ENCODE assay signal across 28 mouse cellular contexts in genomic region chr17:63421864-63422263, GRCm38 (mm10).
DNase-seq lines count a peak whose midpoint lies in the region; ATAC-seq and TF ChIP-seq lines count a peak whose summit lies in the region.
"Had no signal": no experiment of that assay in that cellular context is flagged by ENCODE, and none has a peak within 500 bp of the region (broad histone marks: within the 10 kb centered on the region; RNA-seq: fewer than 3 reads in every experiment).

No protein-coding gene starts in this region.

- ATAC-seq in lung, embryonic 14.5 days (ENCODE audit: insufficient read depth) = no peak
- peak; percentile 90 for ATAC-seq in megakaryocyte progenitor cell, adult 5-6 weeks (replicated peaks; ENCODE audit: poor library complexity)
- ATAC-seq: forebrain, embryonic 13.5 days; hindbrain, postnatal 0 days; intestine, embryonic 15.5 days; lung, postnatal 0 days; midbrain, embryonic 16.5 days had no signal

- no peak overlapping the region for H3K4me3 ChIP-seq in lung, embryonic 14.5 days (ENCODE audit: low read depth, low read length)
- no peak overlapping the region for H3K4me3 ChIP-seq in bone marrow macrophage, adult 2 months (ENCODE audit: insufficient read depth, low read length)
- no peak overlapping the region for H3K4me3 ChIP-seq in heart, adult 2 months
- H3K4me3 ChIP-seq: forebrain, embryonic 13.5 days; intestine, embryonic 15.5 days; left cerebral cortex, adult 2 months; limb, embryonic 12.5 days; myocyte; neural tube, embryonic 12.5 days; stomach, embryonic 15.5 days had no signal

- 71% methylated on average over 2 of the region's 2 CpGs for WGBS in lung, embryonic 14.5 days
- 68% methylated on average over 2 of the region's 2 CpGs for WGBS in heart, adult 2 months

- no peak for TF ChIP-seq POLR2A in bone marrow macrophage, adult 2 months (IDR thresholded peaks at IDR 0.05; ENCODE audit: borderline replicate concordance, low read depth, low read length)
- no peak for TF ChIP-seq POLR2A in heart, adult 2 months (IDR thresholded peaks at IDR 0.05; ENCODE audit: insufficient read depth, low read depth, low read length)

- no peak for TF ChIP-seq EP300 in heart, adult 2 months (IDR thresholded peaks at IDR 0.05; ENCODE audit: insufficient read depth, low read depth, low read length)

- intact Hi-C loops in heart, adult 2 months (cut with DNase I) = no loop called here

- TF ChIP-seq CTCF in lung, embryonic 14.5 days (IDR thresholded peaks at IDR 0.05; ENCODE audit: low read depth) = no peak
- TF ChIP-seq CTCF in bone marrow macrophage, adult 2 months (IDR thresholded peaks at IDR 0.05; ENCODE audit: low read depth, low read length) = no peak
- TF ChIP-seq CTCF in heart, adult 2 months (IDR thresholded peaks at IDR 0.05) = no peak

- H3K27me3 ChIP-seq in lung, embryonic 14.5 days (ENCODE audit: insufficient read depth, low read length) = no peaks in the 10 kb centered on the region
- no peaks in the 10 kb centered on the region for H3K27me3 ChIP-seq in heart, adult 2 months (ENCODE audit: control insufficient read depth, insufficient read depth, low read length)
- H3K27me3 ChIP-seq: forebrain, embryonic 13.5 days; intestine, embryonic 15.5 days; limb, embryonic 12.5 days; neural tube, embryonic 12.5 days; stomach, embryonic 15.5 days had no signal

- H3K79me2 ChIP-seq in heart, adult 2 months (replicated peaks; ENCODE audit: control insufficient read depth, insufficient read depth, low read length) = peaks cover 1% of the 10 kb centered on the region; the same call in 1 of the 2 replicates

- DNase-seq in lung, embryonic 14.5 days = peak; percentile 43
- no peak for DNase-seq in lung, adult 18-20 months
- DNase-seq in B cell, adult 2 months = peak; percentile 21 to 24
- no peak for DNase-seq in thymus, postnatal 10 days (ENCODE audit: low spot score in 2 of 2)
- no peak for DNase-seq in ovary, postnatal 14 days (ENCODE audit: low spot score)
- no peak for DNase-seq in heart, adult 2 months
- DNase-seq: adrenal gland, postnatal 25 days; cerebellum, adult 18-20 months; cerebellum, postnatal 14 days; gastrocnemius, postnatal 25 days; heart, postnatal 14 days; kidney, adult 2 months; kidney, postnatal 10 days; right cerebral cortex, postnatal 4 days; thymus, postnatal 25 days had no signal

- no peak overlapping the region for H3K9ac ChIP-seq in lung, embryonic 14.5 days
- H3K9ac ChIP-seq in heart, adult 2 months (ENCODE audit: low read depth, low read length) = no peak overlapping the region
- H3K9ac ChIP-seq: forebrain, embryonic 13.5 days; intestine, embryonic 15.5 days; limb, embryonic 12.5 days; neural tube, embryonic 12.5 days; stomach, embryonic 15.5 days had no signal

- no peak overlapping the region for H3K4me2 ChIP-seq in lung, embryonic 14.5 days
- H3K4me2 ChIP-seq: forebrain, embryonic 13.5 days; intestine, embryonic 15.5 days; limb, embryonic 12.5 days; midbrain, embryonic 11.5 days; neural tube, embryonic 12.5 days; stomach, embryonic 15.5 days had no signal

- H3K9me3 ChIP-seq in lung, embryonic 14.5 days (ENCODE audit: low read depth, low read length) = no peaks in the 10 kb centered on the region
- H3K9me3 ChIP-seq: forebrain, embryonic 13.5 days; intestine, embryonic 15.5 days; neural tube, embryonic 12.5 days; stomach, embryonic 15.5 days had no signal

- no peaks in the 10 kb centered on the region for H3K4me1 ChIP-seq in lung, embryonic 14.5 days (ENCODE audit: insufficient read depth)
- peaks cover 11% of the 10 kb centered on the region for H3K4me1 ChIP-seq in bone marrow macrophage, adult 2 months (ENCODE audit: control insufficient read depth, insufficient read depth, low read length)
- no peaks in the 10 kb centered on the region for H3K4me1 ChIP-seq in heart, adult 2 months (ENCODE audit: control insufficient read depth, insufficient read depth, low read length)
- H3K4me1 ChIP-seq: forebrain, embryonic 13.5 days; intestine, embryonic 15.5 days; limb, embryonic 12.5 days; neural tube, embryonic 12.5 days; stomach, embryonic 15.5 days had no signal

- no peaks in the 10 kb centered on the region for H3K36me3 ChIP-seq in lung, embryonic 14.5 days (ENCODE audit: insufficient read depth)
- no peaks in the 10 kb centered on the region for H3K36me3 ChIP-seq in heart, adult 2 months (ENCODE audit: control insufficient read depth, insufficient read depth, low read length)
- H3K36me3 ChIP-seq: intestine, embryonic 15.5 days; neural tube, embryonic 12.5 days; stomach, embryonic 15.5 days had no signal

- no peak overlapping the region for H3K27ac ChIP-seq in lung, embryonic 14.5 days (ENCODE audit: low read depth)
- H3K27ac ChIP-seq in bone marrow macrophage, adult 2 months (ENCODE audit: insufficient read depth, low read depth, low read length) = peak overlapping the region; percentile 54
- no peak overlapping the region for H3K27ac ChIP-seq in heart, adult 2 months
- H3K27ac ChIP-seq: forebrain, embryonic 13.5 days; hindbrain, postnatal 0 days; intestine, embryonic 15.5 days; left cerebral cortex, adult 2 months; limb, embryonic 12.5 days; neural tube, embryonic 12.5 days; stomach, embryonic 15.5 days had no signal

Comparison
In these comparisons a context has a peak if more than half of its experiments do, and no peak if none do; other contexts are left out.
1. DNase-seq: peak in lung, embryonic 14.5 days (single experiment) and B cell, adult 2 months (2 of 2); none in lung, adult 18-20 months (0 of 2), thymus, postnatal 10 days (0 of 2), ovary, postnatal 14 days (single experiment) and heart, adult 2 months (0 of 2).